Mouse (Mus musculus) cerebellum, postnatal 10 days (tissue): Measurements from ENCODE around the gene Gm4567.
"Not testable (repeated sequence)": the region's sequence is repeated elsewhere in the genome, so short reads cannot be mapped to it uniquely, and the experiment has no call there.

ENCODE experiments used
- DNase-seq, 2 experiments: peaks; one replicate each; pipeline ENCODE4 v3.0.0; 2021; ENCODE audit warnings: mixed read lengths in 2 of 2

Gm4567 gene

DNA sequence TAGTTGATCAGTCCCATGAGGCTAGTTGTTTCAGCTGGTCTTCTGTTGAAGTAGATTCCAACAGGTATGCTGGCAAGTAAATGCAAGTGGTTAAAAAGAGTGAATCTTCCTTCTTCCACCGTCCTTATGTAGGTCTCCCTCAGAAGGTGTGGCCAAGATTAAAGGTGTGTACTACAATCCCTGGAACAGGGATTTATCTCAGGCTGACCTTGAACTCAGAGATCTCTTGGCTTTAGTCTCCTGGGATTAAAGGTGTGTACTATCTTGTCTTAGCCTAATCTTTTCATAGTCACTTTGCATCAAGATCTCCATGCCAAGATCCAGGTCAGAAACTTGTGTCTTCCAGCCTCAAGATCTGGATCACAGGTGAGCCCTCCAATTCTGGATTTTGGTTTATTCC is at the start of gene Gm4567:
Gene Gm4567 (minus strand): TSS at position 101 of the 400 bp plus-strand sequence.
- not testable (repeated sequence) for DNase-seq

DNA sequence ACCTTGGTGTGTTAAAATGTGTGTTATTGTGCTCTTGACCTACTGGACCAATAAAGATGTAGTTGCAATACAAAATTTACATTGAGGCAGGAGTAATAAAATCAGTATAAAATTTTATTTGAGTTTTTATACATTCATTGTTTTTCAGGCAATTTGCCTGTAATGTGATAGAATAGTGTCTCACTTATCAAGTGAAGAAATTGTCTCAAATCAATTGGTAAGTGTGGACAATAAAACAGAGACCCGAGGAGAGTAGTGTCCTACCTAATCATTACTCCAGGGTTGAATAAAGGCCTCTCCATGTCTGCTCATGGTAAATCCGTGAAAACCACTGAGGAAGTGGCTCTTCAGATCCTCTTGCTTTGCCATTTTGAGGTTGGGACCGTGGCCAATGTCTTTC is 41.9 kb upstream of the Gm4567 start, which contains the start of gene Vmn1r157:
Gene Vmn1r157 (plus strand): TSS at position 301 of the 400 bp plus-strand sequence.
- DNase-seq = not testable (repeated sequence)

GRCm38 (mm10) chr7:22692217-22692616 is 27.3 kb downstream of the Gm4567 start, which contains the start of gene Gm8693:
Gene Gm8693 (minus strand): TSS chr7:22692317.
- not testable (repeated sequence) for DNase-seq
